Mouse (Mus musculus) CD4-positive, CD25-positive, alpha-beta regulatory T cell, adult 2 months (primary cell): ENCODE data around the gene Ajm1.

Experiments used
- DNase-seq: peaks from one replicate; pipeline ENCODE4 v3.0.0-alpha.2; 2012; ENCODE audit warnings: low read depth, low spot score

The Ajm1 gene

DNA sequence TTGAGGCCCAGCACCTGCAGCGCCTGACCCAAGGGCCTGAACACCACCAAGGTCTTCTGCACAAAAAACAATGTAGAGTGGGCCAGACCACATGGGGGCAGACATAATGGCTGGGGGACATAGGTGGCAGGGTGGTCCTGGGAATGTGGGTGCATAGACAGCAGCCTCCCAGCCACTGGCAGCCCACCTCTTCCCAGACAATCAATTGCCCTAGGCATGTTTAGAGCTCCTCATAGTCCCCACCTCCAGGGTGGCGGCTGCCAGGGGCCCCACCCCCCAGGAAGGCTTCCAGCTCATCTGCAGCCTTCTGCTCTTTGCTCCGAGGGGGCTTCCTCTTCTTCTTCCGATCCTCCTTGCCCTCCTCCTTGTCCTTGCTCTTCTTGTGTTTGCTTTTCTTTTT lies 2.0 kb upstream of the Ajm1 start:
- DNase-seq = no peak

GRCm38 (mm10) chr2:25583120-25583481 lies 1.5 kb upstream of the Ajm1 start:
- DNase-seq = no peak

DNA sequence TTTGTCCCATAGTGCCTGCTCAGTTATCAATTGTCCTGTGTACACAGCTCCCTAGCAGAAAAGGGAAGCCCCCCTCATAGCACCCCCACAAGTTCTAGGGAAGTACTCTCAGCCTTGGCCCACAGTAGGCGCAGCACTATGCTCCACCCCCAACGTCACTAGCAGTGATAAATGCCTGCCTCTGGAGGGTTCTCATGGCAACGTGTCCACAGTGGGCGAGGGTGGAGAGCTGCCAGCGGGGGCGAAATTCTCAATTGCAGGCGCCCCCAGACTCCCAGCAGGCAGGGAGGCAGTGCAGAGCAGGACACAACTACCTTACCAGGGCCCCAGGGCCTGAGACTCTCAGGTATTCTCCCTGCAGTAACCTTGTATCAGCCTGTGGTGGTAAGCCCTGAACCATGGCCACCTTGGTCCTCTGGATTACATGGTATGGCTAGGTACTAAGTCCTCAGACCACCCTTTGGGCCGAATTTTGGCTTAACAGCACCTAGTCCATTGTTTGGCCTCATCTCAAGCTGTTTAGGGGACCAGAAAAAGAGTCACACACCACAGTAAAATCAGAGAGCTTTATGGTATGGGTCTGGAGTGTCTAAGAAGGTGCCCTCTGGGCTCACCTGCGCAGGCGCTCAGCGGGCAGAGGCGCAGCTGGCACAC lies 1.0 kb upstream of the Ajm1 start:
- peak; percentile 11 for DNase-seq

- DNase-seq = no peak
Measured at GRCm38 (mm10) chr2:25581901-25582301, 344 bp upstream of the Ajm1 start.

- peak; percentile 26 for DNase-seq
Measured at GRCm38 (mm10) chr2:25580621-25581101, 896 bp downstream of the Ajm1 start.

- peak; percentile 85 for DNase-seq
Measured at GRCm38 (mm10) chr2:25579737-25580460, 1.7 kb downstream of the Ajm1 start.

DNA sequence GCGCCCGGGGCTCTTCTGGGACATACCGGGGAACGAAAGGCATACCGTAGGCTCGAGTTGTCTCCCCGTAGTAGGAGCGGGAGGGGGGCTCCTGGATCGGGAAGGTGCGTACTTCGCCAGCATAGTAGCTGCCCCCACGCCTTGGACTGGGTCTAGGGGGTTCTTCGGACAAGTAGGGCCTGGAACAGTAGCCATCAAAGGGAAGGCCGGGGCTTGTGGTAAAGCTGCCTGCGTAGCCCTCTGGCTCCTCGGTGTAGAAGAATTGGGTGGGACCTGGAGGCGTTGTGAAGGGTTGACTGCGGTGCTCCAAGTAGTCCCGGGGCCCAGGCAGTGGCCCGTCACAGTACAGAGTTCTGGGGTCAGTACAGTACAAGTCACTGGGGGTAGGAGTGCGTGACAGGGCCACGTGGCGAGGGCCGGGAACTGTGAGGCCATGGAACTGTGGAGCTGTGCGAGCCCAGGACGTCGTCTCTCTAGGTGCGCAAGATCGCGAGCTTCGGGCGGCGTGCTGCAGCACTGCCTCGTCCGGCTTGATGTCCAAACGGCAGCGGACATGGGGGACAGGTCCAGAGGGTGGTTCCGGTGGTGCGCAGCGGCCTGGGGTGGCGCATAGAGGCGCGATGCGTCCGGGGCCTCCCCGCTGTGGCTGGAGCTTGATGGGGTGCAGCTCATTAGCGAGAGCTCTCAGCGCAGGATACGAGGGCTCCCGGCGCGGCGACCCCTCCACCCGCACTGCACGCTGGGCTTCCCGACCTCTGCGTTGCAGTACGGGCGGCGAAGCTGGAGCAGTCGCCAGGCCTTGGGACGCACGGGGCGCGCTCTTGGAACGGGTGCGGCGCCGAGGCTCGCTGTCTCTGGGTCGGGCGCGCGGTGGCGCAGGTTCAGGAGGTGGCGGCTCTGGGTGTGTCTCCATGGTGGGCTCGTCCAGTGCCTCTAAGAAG lies 2.5 kb downstream of the Ajm1 start:
- DNase-seq = peak; percentile 40

- peak; percentile 50 for DNase-seq
Measured at GRCm38 (mm10) chr2:25577951-25578795, 3.4 kb downstream of the Ajm1 start.

- DNase-seq = peak; percentile 66
Measured at GRCm38 (mm10) chr2:25576965-25577891, 4.3 kb downstream of the Ajm1 start.

GRCm38 (mm10) chr2:25576028-25576850 lies 5.3 kb downstream of the Ajm1 start:
- DNase-seq = no peak

DNA sequence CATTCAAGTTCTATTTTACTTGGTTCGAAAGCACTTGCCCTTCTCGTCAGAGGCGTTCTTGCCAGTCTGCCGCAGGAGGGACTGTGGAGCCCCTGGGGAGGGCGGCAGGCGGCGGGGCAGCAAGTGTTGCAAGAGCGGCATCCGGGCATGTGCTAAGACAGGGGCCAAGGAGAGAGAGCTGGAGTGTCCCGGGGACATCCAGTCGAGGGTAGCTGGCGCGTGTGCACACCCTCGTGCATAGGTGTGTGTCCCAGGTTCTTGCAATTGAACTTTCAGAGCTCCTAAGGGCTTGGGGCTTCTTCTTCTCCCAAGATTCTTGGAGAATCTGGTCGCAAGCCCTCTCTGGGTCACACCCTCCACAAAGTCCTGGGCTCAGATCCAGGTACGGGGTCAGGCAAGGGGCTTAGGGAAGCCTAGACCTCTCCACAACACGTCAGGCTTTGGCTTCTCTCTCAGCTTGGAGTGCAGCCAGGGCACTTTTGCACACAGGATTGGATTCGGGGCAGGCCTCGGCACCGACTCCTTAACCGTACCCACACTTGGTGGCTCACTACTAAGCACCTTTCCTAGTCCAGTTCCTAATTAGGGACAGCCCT lies 6.0 kb downstream of the Ajm1 start:
- peak; percentile 60 for DNase-seq

DNA sequence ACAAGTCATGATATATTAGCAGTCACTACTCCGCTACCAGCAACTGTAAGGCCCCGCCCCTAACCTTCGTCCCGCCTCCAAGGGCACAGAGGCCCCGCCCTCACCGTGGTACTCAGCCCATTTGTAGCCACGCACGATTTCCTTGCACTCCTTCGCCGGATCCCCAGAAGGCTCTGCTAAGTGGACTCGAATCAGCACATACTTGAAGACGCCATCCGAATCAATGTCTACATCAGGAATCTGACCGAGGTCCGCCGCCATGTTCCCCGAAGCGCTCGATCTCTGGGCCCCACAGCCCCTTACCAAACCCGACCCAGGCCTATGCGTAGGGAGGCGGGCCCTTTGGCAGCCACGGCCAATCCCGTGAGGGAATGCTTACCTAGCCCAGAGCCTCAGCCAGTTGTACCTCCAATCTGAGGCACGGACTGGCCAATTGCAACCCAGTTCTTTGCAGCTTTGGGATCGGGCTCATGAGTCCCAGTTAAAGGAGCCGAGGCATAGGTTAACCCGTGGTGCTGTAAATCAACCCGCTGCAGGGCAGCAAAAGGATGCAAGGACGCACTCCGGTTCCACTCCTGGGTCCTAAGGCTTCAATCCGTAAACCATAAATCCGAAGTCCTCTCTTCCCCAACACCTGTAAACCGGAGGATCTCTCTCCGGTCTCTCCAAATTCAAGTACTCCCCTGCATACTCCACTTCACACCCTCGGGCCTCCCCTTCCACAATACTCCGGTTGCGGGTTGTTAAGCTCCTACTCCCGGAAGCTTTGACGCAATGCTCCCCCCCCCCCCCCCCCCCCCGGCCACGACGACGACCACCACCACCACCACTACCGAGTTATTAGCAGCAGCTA lies 6.8 kb downstream of the Ajm1 start, which contains the start of the genes Mamdc4 and Phpt1:
TSS of gene Mamdc4 (minus strand) at position 267 of the 853 bp plus-strand sequence.
TSS of gene Phpt1 (minus strand) at position 646 of the 853 bp plus-strand sequence.
- DNase-seq = peak; percentile 97

- DNase-seq = no peak
Measured at GRCm38 (mm10) chr2:25574136-25574535, 7.4 kb downstream of the Ajm1 start.

- DNase-seq = no peak
Measured at GRCm38 (mm10) chr2:25573068-25573467, 8.5 kb downstream of the Ajm1 start.

- DNase-seq = no peak
Measured at GRCm38 (mm10) chr2:25571221-25571620, 10.3 kb downstream of the Ajm1 start.

GRCm38 (mm10) chr2:25569323-25569722 lies 12.2 kb downstream of the Ajm1 start:
- DNase-seq = no peak

GRCm38 (mm10) chr2:25568473-25569019 lies 13.0 kb downstream of the Ajm1 start:
- no peak for DNase-seq
